Mouse (Mus musculus): ENCODE measurements at regions not wholly inside any gene's neighbourhood (a gene's known extent, or its start where the extent isn't known, plus 50 kb on each side); places are given as distances from the start of the nearest gene placed in this dataset.

DNA sequence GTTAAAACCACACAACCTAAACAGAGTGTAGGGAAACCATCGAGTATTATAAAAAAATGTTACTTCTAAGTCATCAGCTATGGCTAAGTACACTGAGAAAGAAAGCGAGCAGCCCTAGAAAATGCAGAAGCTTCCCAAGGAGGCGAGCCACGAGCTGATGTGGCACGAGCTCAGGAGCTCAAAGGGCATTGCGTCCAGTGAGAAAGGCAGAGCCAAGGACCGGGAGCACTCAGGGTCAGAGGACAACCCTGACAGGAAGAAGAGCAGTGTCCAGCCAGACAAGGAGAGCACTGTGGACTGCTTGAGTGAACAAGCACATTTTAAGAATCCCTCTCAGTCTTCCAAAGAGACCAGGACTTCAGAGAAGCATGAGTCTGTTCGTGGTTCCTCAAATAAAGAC lies 335.6 kb upstream of the Ano5 start:
- Histone ChIP-seq H3K4me3 (ENCODE audit: low read depth, low read length) (no peak overlapping the region), H3K36me3 (ENCODE audit: insufficient read depth) (no peaks in the 10 kb centered on the region), H3K4me2 (ENCODE audit: low read depth) (no peak overlapping the region), H3K4me1 (ENCODE audit: insufficient read depth) (no peaks in the 10 kb centered on the region), H3K9me3 (ENCODE audit: low read length) (no peaks in the 10 kb centered on the region), H3K9ac (no peak overlapping the region), H3K27ac (ENCODE audit: low read depth, low read length) (no peak overlapping the region), H3K27me3 (ENCODE audit: insufficient read depth, low read length) (no peaks in the 10 kb centered on the region)
- ATAC-seq, result no peak
- DNase-seq, result no peak
- WGBS, result 52% methylated on average over 8 of the region's 8 CpGs
- TF ChIP-seq CTCF (IDR thresholded peaks at IDR 0.05; ENCODE audit: low read depth), result no peak

DNA sequence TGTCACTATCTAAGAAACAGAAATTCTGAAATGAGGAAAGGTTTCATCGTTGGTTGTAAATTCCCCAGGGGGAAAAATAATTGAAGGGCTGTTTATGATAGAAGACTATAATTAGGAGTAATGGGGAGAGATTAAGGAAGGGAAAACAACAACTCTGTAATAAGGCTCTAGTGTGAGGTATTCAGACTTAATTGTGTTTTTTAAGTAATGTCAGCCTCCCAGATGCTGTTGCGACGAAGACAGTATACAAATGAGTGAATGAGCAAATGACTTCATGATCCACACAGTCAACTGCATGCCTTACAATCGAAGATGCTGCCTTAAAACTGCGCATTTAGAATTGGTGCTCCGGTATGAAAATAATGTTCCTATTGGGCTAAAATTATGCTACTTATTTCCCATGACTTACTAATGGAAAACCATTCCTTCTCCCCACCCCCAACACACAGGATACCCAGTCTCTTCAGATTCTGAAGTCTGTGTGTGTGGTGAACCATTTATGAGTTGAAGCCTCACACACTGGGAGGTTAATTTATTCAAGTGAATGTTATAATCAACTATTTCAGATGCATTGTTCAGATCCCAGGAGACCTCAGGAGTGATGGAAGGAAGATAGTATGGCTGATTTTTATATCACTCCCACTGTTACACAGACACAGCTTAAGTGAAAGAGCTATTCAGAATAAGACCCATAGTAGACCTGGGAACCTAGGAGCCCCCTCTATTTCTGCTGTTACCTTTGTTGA lies 295.2 kb upstream of the Ano5 start:
- no peak overlapping the region for H3K4me2 ChIP-seq (ENCODE audit: low read depth)
- H3K27me3 ChIP-seq (ENCODE audit: insufficient read depth, low read length), result no peaks in the 10 kb centered on the region
- no peaks in the 10 kb centered on the region for H3K36me3 ChIP-seq (ENCODE audit: insufficient read depth)
- WGBS, result 57% methylated on average over 6 of the region's 6 CpGs
- no peak overlapping the region for H3K9ac ChIP-seq
- no peaks in the 10 kb centered on the region for H3K9me3 ChIP-seq (ENCODE audit: low read length)
- TF ChIP-seq CTCF (IDR thresholded peaks at IDR 0.05; ENCODE audit: low read depth), result no peak
- ATAC-seq (peak; percentile 76), DNase-seq (no peak)
- no peak overlapping the region for H3K4me3 ChIP-seq (ENCODE audit: low read depth, low read length)
- H3K27ac ChIP-seq (ENCODE audit: low read depth, low read length), result no peak overlapping the region
- no peaks in the 10 kb centered on the region for H3K4me1 ChIP-seq (ENCODE audit: insufficient read depth)

DNA sequence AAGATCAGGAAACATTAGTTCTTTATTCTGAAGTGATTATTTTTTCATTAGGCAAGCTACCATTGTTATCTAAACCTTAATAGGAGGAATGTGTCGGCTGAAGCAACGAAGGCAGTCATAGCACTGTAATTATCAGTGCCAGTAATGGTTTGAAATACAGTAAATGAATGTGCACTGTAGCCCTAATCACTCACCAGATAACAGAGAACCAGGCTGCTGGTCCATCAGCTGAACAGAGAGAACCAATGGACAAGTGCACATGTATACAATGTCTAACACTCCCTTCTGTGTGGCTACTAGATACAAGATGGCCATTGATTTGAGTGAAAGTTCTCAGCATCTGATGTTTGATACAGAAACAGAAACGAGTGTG lies 294.6 kb upstream of the Ano5 start:
- H3K9ac ChIP-seq, result no peak overlapping the region
- H3K27ac ChIP-seq (ENCODE audit: low read depth, low read length), result no peak overlapping the region
- H3K27me3 ChIP-seq (ENCODE audit: insufficient read depth, low read length), result no peaks in the 10 kb centered on the region
- no peak for TF ChIP-seq CTCF (IDR thresholded peaks at IDR 0.05; ENCODE audit: low read depth)
- no peak overlapping the region for H3K4me2 ChIP-seq (ENCODE audit: low read depth)
- no peak overlapping the region for H3K4me3 ChIP-seq (ENCODE audit: low read depth, low read length)
- H3K9me3 ChIP-seq (ENCODE audit: low read length), result no peaks in the 10 kb centered on the region
- H3K36me3 ChIP-seq (ENCODE audit: insufficient read depth), result no peaks in the 10 kb centered on the region
- DNase-seq (no peak), ATAC-seq (no peak)
- 55% methylated on average over 3 of the region's 3 CpGs for WGBS
- no peaks in the 10 kb centered on the region for H3K4me1 ChIP-seq (ENCODE audit: insufficient read depth)

DNA sequence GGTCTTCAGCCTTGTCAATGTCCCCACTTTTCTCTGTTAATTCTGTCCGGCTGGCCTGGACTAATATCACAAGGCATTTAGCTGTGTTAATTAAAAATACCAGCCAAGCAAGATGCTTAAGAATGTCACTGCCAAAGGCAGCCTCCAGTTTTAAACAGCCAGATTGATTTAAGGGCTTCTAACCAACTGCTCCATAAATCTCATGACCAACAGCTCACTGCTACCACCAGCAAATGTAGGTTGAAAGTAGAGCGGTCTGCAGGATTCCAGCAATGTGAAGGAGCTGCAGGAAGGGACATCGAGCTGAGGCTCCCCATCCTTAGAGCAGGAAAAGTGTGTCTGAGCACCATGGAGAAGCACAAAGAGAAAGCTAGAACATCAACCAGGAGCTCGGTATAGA lies 289.5 kb upstream of the Ano5 start:
- no peaks in the 10 kb centered on the region for H3K4me1 ChIP-seq (ENCODE audit: insufficient read depth)
- no peak overlapping the region for H3K27ac ChIP-seq (ENCODE audit: low read depth, low read length)
- H3K9ac ChIP-seq, result no peak overlapping the region
- ATAC-seq (no peak), DNase-seq (no peak)
- no peak overlapping the region for H3K4me2 ChIP-seq (ENCODE audit: low read depth)
- H3K4me3 ChIP-seq (ENCODE audit: low read depth, low read length), result no peak overlapping the region
- no peaks in the 10 kb centered on the region for H3K9me3 ChIP-seq (ENCODE audit: low read length)
- 81% methylated on average over 4 of the region's 4 CpGs for WGBS
- no peaks in the 10 kb centered on the region for H3K36me3 ChIP-seq (ENCODE audit: insufficient read depth)
- no peaks in the 10 kb centered on the region for H3K27me3 ChIP-seq (ENCODE audit: insufficient read depth, low read length)
- TF ChIP-seq CTCF (IDR thresholded peaks at IDR 0.05; ENCODE audit: low read depth), result no peak

DNA sequence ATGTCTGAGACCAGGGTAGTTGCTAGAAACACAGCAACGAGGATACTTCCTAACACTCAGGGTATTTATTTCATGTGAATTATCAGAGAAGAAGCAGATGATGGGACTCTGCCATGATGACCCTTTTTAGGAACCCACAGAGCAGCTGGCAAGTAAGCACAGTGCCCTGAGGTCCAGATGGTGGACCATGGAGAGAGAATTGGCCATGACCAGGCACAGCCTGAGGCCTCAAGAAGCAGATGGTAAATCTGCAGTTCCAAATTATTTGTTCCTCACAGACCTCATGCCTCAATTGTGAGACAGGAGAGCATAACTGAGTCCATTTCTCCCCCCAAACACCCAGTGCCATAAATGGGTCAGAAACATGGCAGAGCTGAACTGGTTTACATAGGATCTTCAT lies 289.0 kb upstream of the Ano5 start:
- ATAC-seq (no peak), DNase-seq (no peak)
- TF ChIP-seq CTCF (IDR thresholded peaks at IDR 0.05; ENCODE audit: low read depth), result no peak

DNA sequence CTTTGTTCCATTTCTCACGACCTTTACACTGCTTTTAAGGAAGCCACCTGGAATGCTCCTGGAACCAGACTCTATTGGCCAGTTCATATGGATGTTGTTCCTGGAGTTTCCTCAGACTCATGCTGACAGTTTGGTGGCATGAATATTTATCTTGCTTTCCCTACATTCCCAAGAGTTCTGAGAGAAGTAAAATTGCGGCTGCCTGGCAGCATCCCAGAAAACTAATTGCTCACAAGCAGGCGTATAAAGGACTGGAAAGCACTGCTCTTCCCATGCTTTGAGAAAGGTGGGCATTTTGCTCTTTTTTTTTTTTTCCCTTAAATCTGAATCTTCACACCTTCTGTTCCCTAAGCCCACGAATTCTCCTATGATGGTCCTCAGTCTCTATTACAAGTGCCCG lies 283.7 kb upstream of the Ano5 start:
- H3K4me2 ChIP-seq (ENCODE audit: low read depth), result no peak overlapping the region
- WGBS, result 40% methylated on average over 5 of the region's 5 CpGs
- H3K9ac ChIP-seq, result no peak overlapping the region
- DNase-seq, result peak; percentile 67
- no peak for TF ChIP-seq CTCF (IDR thresholded peaks at IDR 0.05; ENCODE audit: low read depth)
- H3K9me3 ChIP-seq (ENCODE audit: low read length), result no peaks in the 10 kb centered on the region
- H3K36me3 ChIP-seq (ENCODE audit: insufficient read depth), result no peaks in the 10 kb centered on the region
- peak; percentile 29; the same call in 1 of the 2 replicates for ATAC-seq
- no peaks in the 10 kb centered on the region; the same call in 1 of the 2 replicates for H3K4me1 ChIP-seq (ENCODE audit: insufficient read depth)
- H3K27me3 ChIP-seq (ENCODE audit: insufficient read depth, low read length), result no peaks in the 10 kb centered on the region
- H3K27ac ChIP-seq (ENCODE audit: low read depth, low read length), result no peak overlapping the region
- H3K4me3 ChIP-seq (ENCODE audit: low read depth, low read length), result no peak overlapping the region

More for the DNA sequence above, 289.0 kb upstream of the Ano5 start:
- Histone ChIP-seq H3K4me3 (ENCODE audit: low read depth, low read length) (no peak overlapping the region), H3K36me3 (ENCODE audit: insufficient read depth) (no peaks in the 10 kb centered on the region), H3K27me3 (ENCODE audit: insufficient read depth, low read length) (no peaks in the 10 kb centered on the region), H3K4me2 (ENCODE audit: low read depth) (no peak overlapping the region), H3K9me3 (ENCODE audit: low read length) (no peaks in the 10 kb centered on the region), H3K4me1 (ENCODE audit: insufficient read depth) (no peaks in the 10 kb centered on the region), H3K27ac (ENCODE audit: low read depth, low read length) (no peak overlapping the region), H3K9ac (no peak overlapping the region)
- WGBS, result 78% methylated on average over 1 of the region's 1 CpGs

DNA sequence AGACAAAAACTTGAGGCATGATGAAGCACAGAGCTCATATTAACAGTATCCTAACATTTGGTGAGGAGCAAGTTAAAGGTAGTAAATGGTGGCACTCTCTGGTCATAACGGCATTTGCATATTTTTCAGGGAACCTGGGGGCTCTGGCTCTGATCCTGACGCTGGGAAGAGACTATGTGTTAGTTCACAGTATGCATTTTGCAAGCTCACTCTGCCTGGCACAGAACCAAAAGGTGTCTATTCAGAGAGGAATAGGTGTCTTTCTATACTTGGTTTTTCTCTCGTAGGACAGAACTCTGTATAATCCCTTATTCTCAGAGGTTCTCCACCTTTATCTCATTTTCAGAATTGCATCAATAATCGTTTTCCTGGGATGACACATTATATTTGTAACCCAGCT lies 276.2 kb upstream of the Ano5 start:
- Histone ChIP-seq H3K4me1 (ENCODE audit: insufficient read depth) (no peaks in the 10 kb centered on the region), H3K9me3 (ENCODE audit: low read length) (no peaks in the 10 kb centered on the region), H3K36me3 (ENCODE audit: insufficient read depth) (no peaks in the 10 kb centered on the region), H3K9ac (no peak overlapping the region), H3K27ac (ENCODE audit: low read depth, low read length) (no peak overlapping the region), H3K27me3 (ENCODE audit: insufficient read depth, low read length) (no peaks in the 10 kb centered on the region), H3K4me2 (ENCODE audit: low read depth) (no peak overlapping the region), H3K4me3 (ENCODE audit: low read depth, low read length) (no peak overlapping the region)
- 70% methylated on average over 4 of the region's 4 CpGs for WGBS
- DNase-seq (no peak), ATAC-seq (no peak)
- TF ChIP-seq CTCF (IDR thresholded peaks at IDR 0.05; ENCODE audit: low read depth), result no peak

Data from forebrain, postnatal 0 days (tissue).